Mouse (Mus musculus): ENCODE data around the gene Gramd4. TPM values are rescaled to one million over a fixed set of nuclear protein-coding genes. Genes with fewer than 3 reads are reported as not detected.

Gramd4 gene
- polyA plus RNA-seq, 1 experiment from 2014 or later, result 15.2 TPM

DNA sequence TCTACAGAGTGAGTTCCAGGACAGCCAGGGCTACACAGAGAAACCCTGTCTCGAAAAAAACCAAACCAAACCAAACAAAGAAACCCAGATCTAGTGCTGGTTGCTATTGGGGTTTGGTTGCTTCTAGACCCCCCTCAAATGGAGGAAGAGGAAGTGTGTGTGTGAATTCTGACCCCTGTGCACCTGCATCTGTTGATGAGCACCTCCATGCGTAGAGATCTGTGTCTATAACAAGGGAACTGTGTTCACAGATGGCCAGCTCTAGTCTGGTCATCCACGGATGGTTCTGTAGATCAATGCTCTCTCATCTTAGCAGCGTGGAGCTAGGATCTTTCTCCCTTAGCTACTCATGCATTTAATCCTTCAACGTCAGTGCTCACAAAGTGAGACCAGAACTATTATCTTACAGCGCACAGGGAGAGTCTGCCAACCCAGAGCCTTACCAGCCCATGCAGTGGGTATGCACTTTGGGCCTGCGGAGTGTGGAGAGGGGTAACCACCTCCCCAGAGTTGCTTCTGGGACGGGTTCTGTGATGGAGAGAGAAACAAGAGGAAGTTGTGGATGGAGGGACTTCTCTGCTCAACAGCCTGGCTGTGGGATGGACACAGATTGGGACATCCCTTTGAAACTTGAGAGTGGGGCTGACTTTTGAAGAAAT lies 6.8 kb downstream of the Gramd4 start:
- 78% methylated on average over 8 of the region's 8 CpGs for WGBS
- Histone ChIP-seq H3K36me3 (no peaks in the 10 kb centered on the region), H3K9ac (no peak overlapping the region), H3K27me3 (replicated peaks) (no peaks in the 10 kb centered on the region), H3K4me1 (peaks cover 64% of the 10 kb centered on the region), H3K9me3 (no peaks in the 10 kb centered on the region), H3K27ac (no peak overlapping the region), H3K4me3 (replicated peaks) (no peak overlapping the region), H3K4me2 (no peak overlapping the region)
- ATAC-seq (ENCODE audit: insufficient read depth, low FRiP score, low read depth), result no peak

DNA sequence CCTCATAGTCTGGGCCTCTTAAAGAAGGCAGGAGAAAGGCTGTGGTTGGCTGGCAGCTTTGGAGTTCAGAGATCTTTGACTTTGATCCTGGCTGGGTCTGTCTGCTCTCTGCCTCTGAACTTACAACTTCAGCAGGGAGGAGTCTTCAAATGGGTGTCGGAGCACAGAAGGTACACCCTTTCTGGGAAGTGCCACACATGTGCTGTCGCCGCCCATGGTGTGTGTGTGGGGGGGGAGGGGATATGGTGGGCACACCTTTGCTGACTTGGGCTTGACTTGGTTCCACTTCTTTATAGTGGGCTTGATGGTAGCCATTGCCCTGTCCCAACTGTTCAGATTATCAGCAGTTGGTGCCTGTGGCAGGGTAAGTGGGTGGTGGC lies 7.3 kb downstream of the Gramd4 start:
- no peaks in the 10 kb centered on the region for H3K9me3 ChIP-seq
- peaks cover 60% of the 10 kb centered on the region for H3K4me1 ChIP-seq
- ATAC-seq (ENCODE audit: insufficient read depth, low FRiP score, low read depth), result 0 out of 2 replicates have a peak, but pooled peaks have one; percentile 33
- WGBS, result 63% methylated on average over 3 of the region's 3 CpGs
- no peak overlapping the region for H3K27ac ChIP-seq
- no peaks in the 10 kb centered on the region for H3K36me3 ChIP-seq
- no peak overlapping the region for H3K4me3 ChIP-seq (replicated peaks)
- H3K4me2 ChIP-seq, result no peak overlapping the region
- H3K27me3 ChIP-seq (replicated peaks), result no peaks in the 10 kb centered on the region
- no peak overlapping the region for H3K9ac ChIP-seq

DNA sequence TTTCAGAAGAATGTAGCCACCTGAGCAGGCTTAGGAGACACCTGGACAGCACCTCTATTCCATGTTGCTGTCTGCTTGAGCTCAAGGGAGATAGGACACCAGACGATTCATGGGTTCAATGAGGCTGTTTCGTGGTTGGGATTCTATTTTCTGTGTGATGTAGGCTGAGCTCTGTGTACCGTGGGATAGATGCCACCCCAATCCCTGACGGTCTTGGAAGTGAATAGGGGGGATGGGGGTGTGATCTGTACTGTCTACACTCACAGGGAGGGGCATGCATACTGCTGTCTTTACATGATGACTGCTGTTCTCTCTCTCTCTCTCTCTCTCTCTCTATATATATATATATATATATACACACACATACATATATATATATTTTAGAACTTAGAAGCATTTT lies 7.9 kb downstream of the Gramd4 start:
- H3K4me3 ChIP-seq (replicated peaks), result no peak overlapping the region
- no peaks in the 10 kb centered on the region for H3K36me3 ChIP-seq
- H3K27ac ChIP-seq, result no peak overlapping the region
- H3K9me3 ChIP-seq, result no peaks in the 10 kb centered on the region
- H3K9ac ChIP-seq, result no peak overlapping the region
- H3K4me1 ChIP-seq, result peaks cover 57% of the 10 kb centered on the region
- 82% methylated on average over 4 of the region's 4 CpGs for WGBS
- H3K4me2 ChIP-seq, result no peak overlapping the region
- ATAC-seq (ENCODE audit: insufficient read depth, low FRiP score, low read depth), result no peak
- no peaks in the 10 kb centered on the region for H3K27me3 ChIP-seq (replicated peaks)

DNA sequence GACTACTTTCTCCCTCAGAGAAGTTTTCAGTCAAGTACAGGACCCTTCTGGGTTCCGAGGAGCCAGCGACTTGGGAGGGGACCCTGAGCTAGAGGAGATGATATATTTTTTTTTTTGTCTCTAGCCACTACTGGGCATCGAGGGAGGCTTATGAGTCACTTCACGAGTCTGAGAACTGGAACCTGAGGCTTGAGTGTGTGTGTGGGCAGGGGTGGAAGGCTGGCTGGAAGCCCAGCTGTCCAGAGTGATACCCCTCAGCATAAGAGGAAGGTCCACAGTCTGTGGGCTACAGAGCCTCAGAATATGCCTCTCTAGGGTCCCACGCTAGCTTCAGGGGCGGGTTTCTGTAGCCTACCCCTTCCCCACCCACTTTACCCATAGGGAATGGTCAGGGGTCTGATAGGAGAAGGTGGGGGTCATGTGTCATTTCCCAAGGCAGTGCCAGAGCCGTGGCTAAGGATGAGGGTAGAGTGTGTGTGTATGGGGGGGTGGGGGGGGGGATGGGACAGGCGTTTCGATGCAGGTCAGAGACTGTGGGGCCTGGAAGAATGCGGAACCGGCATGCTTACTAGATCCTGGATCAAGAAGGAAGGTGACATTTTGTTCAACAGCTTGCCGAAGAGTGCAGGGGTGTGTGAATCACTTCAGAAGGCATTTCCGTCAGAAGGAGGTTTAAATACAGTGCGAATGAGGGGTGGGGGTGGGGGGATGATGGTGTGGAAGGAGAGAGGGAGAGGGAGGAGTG lies 9.5 kb downstream of the Gramd4 start:
- 0 out of 2 replicates have a peak, but pooled peaks have one; percentile 4 for ATAC-seq (ENCODE audit: insufficient read depth, low FRiP score, low read depth)
- Histone ChIP-seq H3K4me1 (peaks cover 46% of the 10 kb centered on the region), H3K9me3 (no peaks in the 10 kb centered on the region), H3K27ac (peak overlapping the region; percentile 28; the same call in 1 of the 2 replicates), H3K4me2 (peak overlapping the region; percentile 0; the same call in 1 of the 2 replicates), H3K36me3 (no peaks in the 10 kb centered on the region), H3K27me3 (replicated peaks) (no peaks in the 10 kb centered on the region), H3K4me3 (replicated peaks) (no peak overlapping the region), H3K9ac (no peak overlapping the region)
- 42% methylated on average over 14 of the region's 14 CpGs for WGBS

DNA sequence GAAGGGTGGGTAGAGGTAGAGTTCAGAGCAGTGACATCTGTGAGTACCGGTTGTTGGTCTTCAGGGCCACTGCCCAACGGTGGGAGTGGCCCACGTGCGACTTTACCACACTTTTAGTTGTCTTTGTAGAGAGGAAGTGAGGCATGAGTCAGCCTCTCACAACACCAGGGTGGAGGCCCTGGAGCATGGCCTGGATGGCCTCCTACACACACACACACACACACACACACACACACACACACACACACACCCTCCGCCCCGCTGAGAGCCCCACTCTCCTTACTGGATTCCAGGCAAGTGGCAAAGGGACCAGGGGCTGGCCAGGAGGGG lies 10.1 kb downstream of the Gramd4 start:
- H3K4me1 ChIP-seq, result peaks cover 43% of the 10 kb centered on the region
- no peak overlapping the region for H3K9ac ChIP-seq

DNA sequence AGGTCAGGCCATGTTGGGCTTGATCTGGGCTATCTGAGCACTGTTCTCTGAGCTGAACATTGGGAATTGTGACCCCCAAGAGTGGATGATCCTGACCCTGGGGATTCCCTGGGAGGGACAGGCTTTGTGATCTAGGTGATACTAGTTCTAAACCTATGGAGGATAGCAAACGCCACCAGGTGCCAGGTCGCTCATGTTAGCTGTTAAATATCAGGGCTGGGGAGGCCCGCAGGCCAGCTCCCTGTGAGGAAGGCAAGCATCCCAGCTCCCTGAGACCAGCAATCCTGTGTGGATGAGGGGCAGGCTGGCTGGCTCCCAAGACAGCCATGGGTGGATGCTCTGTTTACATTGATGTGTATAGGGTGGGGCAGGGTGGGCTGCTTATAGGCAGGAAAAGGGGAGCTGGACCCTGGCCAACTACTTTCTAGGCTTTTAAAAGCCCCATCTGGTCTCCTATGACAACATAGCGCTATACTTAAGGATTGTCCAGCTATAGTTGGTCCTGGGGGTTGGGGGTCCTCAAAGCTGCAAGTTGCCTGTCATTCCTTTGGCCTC lies 10.5 kb downstream of the Gramd4 start:
- Histone ChIP-seq H3K4me1 (peaks cover 43% of the 10 kb centered on the region), H3K4me3 (replicated peaks) (no peak overlapping the region), H3K9me3 (no peaks in the 10 kb centered on the region), H3K4me2 (no peak overlapping the region), H3K36me3 (no peaks in the 10 kb centered on the region), H3K27me3 (replicated peaks) (no peaks in the 10 kb centered on the region), H3K27ac (no peak overlapping the region), H3K9ac (no peak overlapping the region)
- 46% methylated on average over 4 of the region's 4 CpGs for WGBS
- no peak for ATAC-seq (ENCODE audit: insufficient read depth, low FRiP score, low read depth)

More for the DNA sequence above, 10.1 kb downstream of the Gramd4 start:
- no peak overlapping the region for H3K4me2 ChIP-seq
- H3K36me3 ChIP-seq, result no peaks in the 10 kb centered on the region
- WGBS, result 45% methylated on average over 4 of the region's 6 CpGs
- H3K4me3 ChIP-seq (replicated peaks), result no peak overlapping the region
- peak overlapping the region; percentile 28; the same call in 1 of the 2 replicates for H3K27ac ChIP-seq
- no peaks in the 10 kb centered on the region for H3K27me3 ChIP-seq (replicated peaks)
- H3K9me3 ChIP-seq, result no peaks in the 10 kb centered on the region
- ATAC-seq (ENCODE audit: insufficient read depth, low FRiP score, low read depth), result peak; percentile 61

DNA sequence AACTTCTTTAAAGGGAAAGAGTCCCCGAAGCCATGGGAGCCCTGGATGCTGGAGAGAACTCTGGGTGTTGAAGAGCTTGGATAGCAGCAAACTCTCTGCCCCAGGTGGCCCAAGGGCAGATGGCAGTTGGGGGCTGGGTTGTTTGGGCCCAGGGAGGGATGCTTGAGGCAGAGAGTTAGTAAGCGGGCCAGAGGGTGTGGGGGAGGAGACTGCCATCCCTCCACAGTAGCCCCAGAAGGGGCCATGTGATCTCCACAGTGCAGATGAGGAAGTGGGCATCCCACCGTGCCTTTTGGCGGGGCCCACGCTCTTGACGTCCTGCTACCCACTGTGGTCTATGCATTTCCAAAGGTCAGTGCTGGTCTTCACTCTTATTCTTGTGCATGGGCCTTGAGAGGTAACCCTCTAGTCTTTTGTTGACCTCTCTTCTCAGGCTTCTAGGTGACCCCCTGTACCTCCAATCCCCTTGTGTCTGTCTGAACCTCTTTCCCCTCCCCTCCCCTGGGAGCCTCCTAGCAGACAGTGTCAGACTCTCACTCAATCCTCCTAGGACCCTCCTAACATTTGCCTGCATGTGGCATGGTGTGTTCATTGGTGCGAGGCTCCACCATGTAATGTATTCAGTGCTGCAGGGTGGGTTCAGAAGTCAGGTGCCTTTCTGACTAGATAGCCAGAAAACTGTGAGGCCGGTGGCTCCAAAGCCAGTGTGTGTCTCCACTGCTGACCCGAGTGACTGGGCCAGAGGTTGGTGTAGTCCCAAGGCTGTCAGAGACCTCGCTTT lies 11.7 kb downstream of the Gramd4 start:
- Histone ChIP-seq H3K27me3 (replicated peaks) (no peaks in the 10 kb centered on the region), H3K4me3 (replicated peaks) (no peak overlapping the region), H3K36me3 (no peaks in the 10 kb centered on the region), H3K9ac (no peak overlapping the region), H3K4me1 (peaks cover 43% of the 10 kb centered on the region), H3K9me3 (no peaks in the 10 kb centered on the region), H3K4me2 (no peak overlapping the region), H3K27ac (no peak overlapping the region)
- ATAC-seq (ENCODE audit: insufficient read depth, low FRiP score, low read depth), result no peak
- WGBS, result 75% methylated on average over 10 of the region's 10 CpGs

DNA sequence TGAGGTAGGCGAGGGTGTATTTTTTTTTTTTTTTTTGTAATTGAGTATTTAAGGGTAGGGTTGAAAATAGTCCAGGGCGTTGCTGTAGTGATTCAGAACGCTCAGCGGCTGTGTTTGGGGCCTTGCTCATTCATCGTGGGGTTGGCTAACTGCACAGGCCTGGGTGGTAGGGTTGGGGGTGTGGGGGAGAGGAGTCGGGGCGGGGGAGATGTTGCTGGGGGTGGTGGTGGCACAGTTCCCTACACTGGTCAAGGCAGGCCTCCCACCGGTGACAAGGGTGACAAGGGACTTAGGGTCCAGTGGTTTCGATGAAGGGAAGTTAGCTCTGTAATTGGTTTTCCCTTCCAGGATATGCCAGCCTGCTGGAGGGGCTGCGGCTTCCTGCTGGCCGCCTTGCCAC lies 12.9 kb downstream of the Gramd4 start:
- Histone ChIP-seq H3K36me3 (no peaks in the 10 kb centered on the region), H3K9ac (no peak overlapping the region), H3K27ac (no peak overlapping the region), H3K4me1 (peaks cover 33% of the 10 kb centered on the region), H3K4me3 (replicated peaks) (no peak overlapping the region), H3K9me3 (no peaks in the 10 kb centered on the region), H3K27me3 (replicated peaks) (no peaks in the 10 kb centered on the region), H3K4me2 (no peak overlapping the region)
- WGBS, result 69% methylated on average over 11 of the region's 11 CpGs
- no peak for ATAC-seq (ENCODE audit: insufficient read depth, low FRiP score, low read depth)

DNA sequence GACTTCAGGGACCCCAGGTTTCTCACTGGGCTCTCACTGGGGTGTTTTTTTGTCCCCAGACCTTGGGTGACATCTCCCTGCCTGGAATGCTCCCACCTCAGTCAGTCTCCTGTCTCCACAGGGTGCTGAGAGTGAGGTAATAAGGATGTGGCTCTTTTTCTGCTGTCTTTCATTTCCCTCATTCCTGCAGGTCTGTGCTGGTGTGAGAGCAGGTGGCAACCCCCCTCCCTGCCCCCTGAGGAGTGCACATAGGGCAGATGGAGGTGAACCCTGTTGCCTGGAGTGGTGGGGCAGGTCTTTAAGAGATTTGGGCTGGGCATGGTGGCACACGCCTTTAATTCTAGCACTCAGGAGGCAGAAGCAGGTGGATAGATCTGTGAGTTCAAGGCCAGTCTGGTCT lies 13.7 kb downstream of the Gramd4 start:
- Histone ChIP-seq H3K27ac (no peak overlapping the region), H3K27me3 (replicated peaks) (no peaks in the 10 kb centered on the region), H3K9me3 (no peaks in the 10 kb centered on the region), H3K4me1 (peaks cover 36% of the 10 kb centered on the region), H3K4me3 (replicated peaks) (no peak overlapping the region), H3K36me3 (no peaks in the 10 kb centered on the region), H3K4me2 (no peak overlapping the region), H3K9ac (no peak overlapping the region)
- ATAC-seq (ENCODE audit: insufficient read depth, low FRiP score, low read depth), result no peak
- WGBS, result 72% methylated on average over 1 of the region's 1 CpGs

DNA sequence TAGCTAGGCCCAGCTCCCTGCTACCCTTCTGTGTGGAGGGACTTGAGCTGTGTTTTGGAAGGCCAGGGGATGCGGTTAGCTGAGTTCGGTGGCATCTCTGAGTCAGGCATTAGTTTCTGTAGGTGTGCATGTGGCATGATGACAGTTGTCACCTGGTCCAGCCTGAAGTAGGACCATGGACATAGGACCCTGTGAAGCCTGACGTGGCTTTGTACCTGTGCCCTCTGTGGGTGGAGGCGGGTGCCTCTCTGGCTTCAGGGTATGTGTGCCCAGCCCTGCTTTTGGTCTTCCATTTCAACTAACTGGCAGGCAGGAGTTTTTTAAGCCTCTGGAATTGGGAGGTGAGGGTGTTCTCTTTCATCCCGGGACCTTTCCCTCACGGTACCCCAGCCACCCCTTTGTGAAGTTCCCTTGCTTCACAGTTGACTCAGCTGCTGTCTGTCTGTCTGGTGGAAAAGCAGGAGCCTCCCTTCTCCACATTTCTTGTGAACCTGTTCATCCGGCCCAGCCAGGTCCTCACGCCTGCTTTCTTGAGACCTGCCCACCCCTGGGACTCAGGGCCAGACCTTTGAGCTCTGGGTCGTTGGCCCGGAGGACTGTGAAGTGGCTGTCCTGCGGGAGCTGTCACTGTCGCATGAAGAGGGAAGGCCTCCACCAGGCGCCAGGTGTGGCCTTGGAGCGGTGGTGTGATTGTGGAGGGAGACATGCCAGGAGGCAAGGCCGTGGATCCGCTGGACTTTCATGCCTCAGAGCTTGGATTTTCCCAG lies 16.9 kb downstream of the Gramd4 start:
- Histone ChIP-seq H3K4me3 (replicated peaks) (no peak overlapping the region), H3K36me3 (no peaks in the 10 kb centered on the region), H3K9ac (no peak overlapping the region), H3K4me1 (peaks cover 23% of the 10 kb centered on the region), H3K27ac (peak overlapping the region; percentile 75), H3K4me2 (no peak overlapping the region), H3K9me3 (no peaks in the 10 kb centered on the region), H3K27me3 (replicated peaks) (no peaks in the 10 kb centered on the region)
- WGBS, result 73% methylated on average over 16 of the region's 16 CpGs
- 0 out of 2 replicates have a peak, but pooled peaks have one; percentile 13 for ATAC-seq (ENCODE audit: insufficient read depth, low FRiP score, low read depth)

DNA sequence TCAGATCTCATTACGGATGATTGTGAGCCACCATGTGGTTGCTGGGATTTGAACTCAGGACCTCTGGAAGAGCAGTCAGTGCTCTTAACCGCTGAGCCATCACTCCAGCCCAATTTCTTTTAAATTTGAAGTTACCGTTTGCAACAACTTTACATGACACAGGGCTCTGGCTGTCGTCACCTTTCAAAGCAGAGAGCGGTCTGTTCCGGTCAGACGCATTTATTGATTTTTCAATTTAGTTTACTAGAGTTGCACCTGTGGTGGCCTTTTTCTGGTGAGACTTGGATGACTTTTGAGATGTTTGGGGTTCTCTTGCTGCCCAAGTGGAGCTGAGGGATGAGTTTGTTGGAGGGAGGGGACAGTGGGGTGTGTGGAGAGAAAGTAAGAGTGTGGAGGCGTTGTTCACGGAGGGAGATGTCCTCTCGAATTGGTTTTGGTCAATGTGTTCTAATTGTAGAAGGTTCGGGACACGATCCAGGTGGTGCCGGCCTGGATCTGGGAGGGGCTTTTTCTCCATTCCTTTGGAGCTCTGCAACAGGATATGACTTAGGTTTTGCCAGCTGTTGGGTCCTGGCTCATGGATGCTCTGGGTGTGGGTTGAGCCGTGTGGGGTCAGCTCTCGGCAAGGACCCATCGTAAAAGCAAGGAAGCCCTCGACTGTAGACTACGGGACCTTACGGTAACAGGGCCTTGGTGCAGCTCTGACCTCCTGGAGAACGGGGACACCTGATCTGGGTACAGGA lies 18.0 kb downstream of the Gramd4 start:
- no peak overlapping the region for H3K4me2 ChIP-seq
- H3K4me1 ChIP-seq, result peaks cover 26% of the 10 kb centered on the region
- ATAC-seq (ENCODE audit: insufficient read depth, low FRiP score, low read depth), result no peak

More for the DNA sequence above, 18.0 kb downstream of the Gramd4 start:
- H3K36me3 ChIP-seq, result no peaks in the 10 kb centered on the region
- H3K9ac ChIP-seq, result no peak overlapping the region
- no peaks in the 10 kb centered on the region for H3K27me3 ChIP-seq (replicated peaks)
- no peak overlapping the region for H3K27ac ChIP-seq
- 75% methylated on average over 20 of the region's 20 CpGs for WGBS
- no peaks in the 10 kb centered on the region for H3K9me3 ChIP-seq
- no peak overlapping the region for H3K4me3 ChIP-seq (replicated peaks)
